Mouse (Mus musculus) heart, embryonic 11.5 days (tissue): ENCODE data around the gene Nudt1. TPM values are rescaled to one million over a fixed set of nuclear protein-coding genes. Genes with fewer than 3 reads are reported as not detected.

Experiments used
- polyA plus RNA-seq: library from polyadenylated mRNA; unstranded; fragments of >200 nt; fragmentation: Nextera tagmentation; extraction: Ambion mirVana; gene quantifications from 2 replicates; pipeline ENCODE4 v1.2.1, GENCODE M21; 2014

The Nudt1 gene
- polyA plus RNA-seq, 1 experiment from 2014 or later = 27.4 TPM

Other genes with a start within 250 kb of the Nudt1 start
- gene Mad1l1, start 104 bp upstream of the Nudt1 start, polyA plus RNA-seq = 25.0 and 26.3 TPM in 2 replicates
- 17.1 and 17.4 TPM in 2 replicates for gene Mrm2, start 10.2 kb downstream of the Nudt1 start, polyA plus RNA-seq
- gene Snx8, start 67.6 kb downstream of the Nudt1 start, polyA plus RNA-seq = 8.8 and 9.8 TPM in 2 replicates
- gene Eif3b, start 97.7 kb downstream of the Nudt1 start, polyA plus RNA-seq = 114 and 122 TPM in 2 replicates
- not detected in 2 replicates for gene Gm4869, start 124.0 kb downstream of the Nudt1 start, polyA plus RNA-seq
- 17.4 and 20.2 TPM in 2 replicates for gene Chst12, start 183.9 kb downstream of the Nudt1 start, polyA plus RNA-seq
- gene Grifin, start 243.4 kb downstream of the Nudt1 start, polyA plus RNA-seq = 0.74 TPM in 1 of 2 replicates, not detected in the other